Mouse (Mus musculus): Measurements from ENCODE around the gene Rbm34. TPM values are rescaled to one million over a fixed set of nuclear protein-coding genes. Genes with fewer than 3 reads are reported as not detected.

Gene Rbm34
- polyA plus RNA-seq, 1 experiment: 23.9 TPM

GRCm38 (mm10) chr8:126972102-126972501, 1.2 kb upstream of the Rbm34 start:
- TF ChIP-seq GATA1 (IDR thresholded peaks at IDR 0.05; ENCODE audit: low read length): no peak

- no peak for TF ChIP-seq GATA1 (IDR thresholded peaks at IDR 0.05; ENCODE audit: low read length)
These were observed 418 bp upstream of the Rbm34 start for GRCm38 (mm10) chr8:126971314-126971664.

GRCm38 (mm10) chr8:126969546-126969945, 1.3 kb downstream of the Rbm34 start:
- no peak for TF ChIP-seq GATA1 (IDR thresholded peaks at IDR 0.05; ENCODE audit: low read length)

DNA sequence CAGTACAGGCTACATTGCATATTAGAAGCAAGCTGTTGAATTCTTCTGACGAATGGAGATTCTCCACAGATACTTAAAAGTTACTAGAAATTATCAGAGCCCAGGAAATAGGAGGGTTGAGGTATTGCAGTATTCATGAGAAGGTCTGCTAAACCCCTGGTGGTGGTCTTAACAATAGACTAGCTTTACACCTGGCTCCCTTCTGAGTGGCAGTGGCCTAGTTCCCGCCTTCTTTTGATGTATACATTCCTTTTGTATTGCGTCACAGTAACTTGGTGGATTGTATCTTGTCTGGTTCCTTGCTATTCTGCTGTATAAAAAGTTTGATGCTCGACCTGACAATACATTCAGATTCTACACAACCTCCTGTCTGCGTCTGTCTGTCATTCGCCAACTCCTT, 2.8 kb downstream of the Rbm34 start:
- no peak for TF ChIP-seq GATA1 (IDR thresholded peaks at IDR 0.05; ENCODE audit: low read length)

DNA sequence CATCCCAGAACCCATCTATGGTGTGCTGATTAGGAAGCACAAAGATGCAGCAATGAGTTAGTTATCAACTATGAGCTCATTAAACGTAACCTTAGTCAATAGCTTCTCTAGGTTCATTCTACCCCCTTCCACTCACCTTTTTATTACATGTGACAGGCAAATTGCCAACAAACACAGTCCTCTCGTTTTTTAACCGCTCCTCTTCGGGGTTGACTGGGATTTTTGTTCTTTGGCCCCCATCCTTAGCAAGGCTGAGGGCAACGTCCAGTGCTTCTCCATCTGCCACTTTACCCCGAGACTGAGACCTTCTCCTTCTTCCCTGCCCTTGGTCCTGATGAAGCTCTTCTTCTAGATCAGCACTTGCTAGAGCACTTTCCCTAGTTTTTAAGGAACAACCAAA, 5.6 kb downstream of the Rbm34 start:
- no peak for TF ChIP-seq GATA1 (IDR thresholded peaks at IDR 0.05; ENCODE audit: low read length)

GRCm38 (mm10) chr8:126962871-126963270, 8.0 kb downstream of the Rbm34 start:
- TF ChIP-seq GATA1 (IDR thresholded peaks at IDR 0.05; ENCODE audit: low read length): no peak

DNA sequence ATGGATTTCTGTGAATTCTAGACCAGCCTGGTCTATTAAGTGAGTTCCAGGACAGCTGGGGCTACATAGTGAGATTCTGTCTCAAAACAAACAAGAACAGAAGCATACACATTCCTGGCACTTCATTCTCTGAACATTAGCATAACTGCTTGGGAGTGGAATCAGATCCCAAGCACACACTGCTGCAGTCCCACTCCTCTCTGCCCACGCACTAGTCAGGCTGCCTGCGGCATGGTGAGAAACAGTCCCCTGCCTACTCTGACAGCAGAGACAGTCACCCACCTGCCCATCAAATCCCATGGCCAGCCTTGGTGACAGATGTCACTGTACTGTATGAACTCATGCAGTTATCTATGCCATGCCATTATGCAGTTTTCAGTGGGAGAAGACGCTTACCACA, 9.4 kb downstream of the Rbm34 start:
- TF ChIP-seq GATA1 (IDR thresholded peaks at IDR 0.05; ENCODE audit: low read length): no peak

DNA sequence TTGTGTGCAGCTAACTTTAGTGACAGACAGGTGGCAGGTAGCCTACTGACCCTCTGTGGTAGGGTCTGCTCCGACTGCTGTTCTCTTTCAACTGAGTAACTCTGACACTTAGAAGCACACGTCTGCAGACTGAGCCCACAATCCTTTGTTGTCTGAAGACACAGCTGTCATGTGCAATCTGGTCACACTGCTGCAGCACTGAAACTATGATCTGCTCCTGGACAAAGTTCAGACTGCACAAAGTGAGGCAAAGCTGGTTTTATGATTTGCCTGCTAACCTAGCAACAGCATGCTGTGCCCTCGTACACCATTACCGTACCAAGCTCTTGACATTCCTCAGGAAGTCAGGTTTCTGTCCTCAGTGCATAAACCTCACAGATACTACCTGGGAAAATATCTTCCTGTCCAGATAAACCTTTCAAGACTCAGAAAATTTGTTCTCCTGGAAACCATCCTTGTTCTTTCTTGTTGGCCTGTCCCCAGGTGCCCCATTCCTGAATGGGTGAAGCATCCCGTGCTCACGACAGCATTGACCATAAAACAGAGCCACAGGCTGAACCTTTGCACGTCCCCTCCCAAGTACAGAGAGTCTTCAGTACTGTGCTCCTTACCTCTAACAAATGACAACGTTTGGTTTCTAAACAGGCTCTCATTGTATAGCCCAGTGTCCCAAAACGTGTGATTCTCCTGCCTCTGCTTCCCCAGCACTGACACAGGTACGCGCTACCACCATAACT, 18.8 kb downstream of the Rbm34 start:
- TF ChIP-seq GATA1 (IDR thresholded peaks at IDR 0.05; ENCODE audit: low read length): no peak

- no peak for TF ChIP-seq GATA1 (IDR thresholded peaks at IDR 0.05; ENCODE audit: low read length)
These were observed 21.3 kb downstream of the Rbm34 start for GRCm38 (mm10) chr8:126949527-126949926.

DNA sequence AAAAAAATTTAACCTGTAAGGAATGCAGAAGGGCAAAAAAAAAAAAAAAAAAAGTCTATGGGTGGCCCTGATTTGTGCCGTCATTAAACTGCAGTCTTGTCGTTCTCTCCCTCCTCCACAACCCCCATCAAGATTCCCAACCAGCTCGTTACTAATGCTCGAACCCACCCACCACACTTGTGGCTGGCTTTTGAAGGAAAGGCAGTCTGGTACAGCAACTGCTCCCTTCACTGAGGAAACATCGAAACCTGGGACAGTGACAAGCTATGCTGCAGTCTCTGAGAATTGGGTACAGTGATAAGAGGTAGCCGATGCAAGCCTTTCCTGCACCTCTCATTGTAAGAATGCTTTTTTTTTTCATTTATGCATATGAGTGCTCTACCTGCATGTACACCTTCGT, 24.4 kb downstream of the Rbm34 start:
- TF ChIP-seq GATA1 (IDR thresholded peaks at IDR 0.05; ENCODE audit: low read length): no peak

GRCm38 (mm10) chr8:126945730-126946163, 25.1 kb downstream of the Rbm34 start, which contains the start of gene Tomm20:
Tomm20 (minus strand) TSS chr8:126945844.
- TF ChIP-seq GATA1 (IDR thresholded peaks at IDR 0.05; ENCODE audit: low read length): no peak

DNA sequence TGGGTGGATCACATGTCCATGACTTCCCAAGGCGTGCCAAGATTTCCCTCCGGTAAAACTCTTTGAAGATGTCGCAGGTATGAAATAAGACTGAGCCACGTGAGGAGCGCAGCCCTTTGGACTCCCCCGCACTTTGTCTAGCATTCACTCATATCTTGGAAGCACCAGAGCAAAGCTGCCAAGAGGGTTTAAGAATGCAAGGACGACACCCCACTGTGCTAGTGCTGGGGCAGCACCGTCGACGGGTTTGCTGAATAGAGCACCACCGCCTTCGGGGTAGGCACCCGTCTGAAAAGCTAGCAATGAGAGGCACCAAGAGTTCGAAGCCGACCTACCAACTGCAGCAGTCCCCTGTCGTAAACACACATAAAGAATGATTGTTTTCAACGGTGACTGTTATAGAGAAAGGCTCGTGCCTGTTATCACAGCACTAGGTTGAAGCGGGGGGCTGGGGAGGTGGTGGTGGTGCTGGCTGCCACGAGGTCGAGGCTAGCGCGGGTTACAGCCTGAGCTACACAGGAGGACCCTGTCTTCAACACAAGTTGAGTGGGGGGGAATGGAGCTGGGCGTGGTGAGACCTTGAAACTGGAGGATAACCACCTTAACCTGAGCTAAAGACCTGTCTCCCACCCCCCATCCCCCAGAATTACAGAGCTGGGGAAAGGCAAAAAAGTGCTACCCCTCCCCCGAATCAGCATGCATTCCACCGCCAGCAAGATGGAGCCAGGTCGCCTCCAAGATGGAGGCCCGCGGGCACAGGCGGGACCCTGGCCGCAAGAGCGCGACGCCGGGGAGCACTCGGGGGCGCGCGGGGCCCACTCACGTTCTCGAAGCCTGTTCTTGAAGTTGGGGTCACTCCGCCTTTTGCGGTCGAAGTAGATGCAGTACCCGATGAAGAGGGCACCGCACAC, 25.8 kb downstream of the Rbm34 start:
- no peak for TF ChIP-seq GATA1 (IDR thresholded peaks at IDR 0.05; ENCODE audit: low read length)

DNA sequence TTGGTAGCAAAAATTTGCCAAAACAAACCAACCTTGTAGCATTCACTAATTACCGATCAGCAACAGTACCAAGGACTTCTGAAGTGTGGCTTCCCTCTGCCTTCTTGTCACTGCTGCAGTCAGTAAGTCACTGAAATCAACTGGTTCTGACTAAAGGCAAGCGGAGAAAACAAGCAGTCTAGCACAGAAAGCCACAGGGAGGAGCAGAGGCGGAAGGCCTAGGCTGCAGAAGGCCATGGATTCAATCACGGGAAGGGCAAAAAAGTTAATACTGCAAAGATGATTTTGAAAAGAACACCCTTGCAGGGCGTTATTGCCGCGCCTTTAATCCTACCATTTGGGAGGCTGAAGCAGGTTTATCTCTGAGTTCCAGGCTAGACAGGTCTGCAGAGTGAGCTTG, 27.3 kb downstream of the Rbm34 start:
- no peak for TF ChIP-seq GATA1 (IDR thresholded peaks at IDR 0.05; ENCODE audit: low read length)

DNA sequence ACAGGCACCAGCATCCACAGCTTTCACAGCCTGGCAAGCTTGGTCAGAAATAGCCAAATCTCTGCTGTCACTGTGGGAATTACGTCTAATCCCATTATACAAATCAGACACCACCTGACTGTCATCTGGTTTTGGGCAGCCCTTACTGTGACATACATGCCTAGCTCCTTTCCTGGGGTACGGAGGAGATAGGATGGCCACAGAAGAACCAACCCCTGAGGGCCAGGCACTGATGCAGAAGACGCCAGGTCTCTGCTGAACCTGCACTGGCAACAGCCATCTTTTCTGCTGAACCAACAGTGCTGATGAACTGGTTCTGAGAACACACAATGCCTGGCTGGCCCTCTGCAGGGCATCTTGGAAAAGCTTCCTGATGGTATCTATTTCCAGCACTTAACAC, 33.5 kb downstream of the Rbm34 start:
- no peak for TF ChIP-seq GATA1 (IDR thresholded peaks at IDR 0.05; ENCODE audit: low read length)

- TF ChIP-seq GATA1 (IDR thresholded peaks at IDR 0.05; ENCODE audit: low read length): no peak
These were observed 34.9 kb downstream of the Rbm34 start for GRCm38 (mm10) chr8:126935932-126936331.

DNA sequence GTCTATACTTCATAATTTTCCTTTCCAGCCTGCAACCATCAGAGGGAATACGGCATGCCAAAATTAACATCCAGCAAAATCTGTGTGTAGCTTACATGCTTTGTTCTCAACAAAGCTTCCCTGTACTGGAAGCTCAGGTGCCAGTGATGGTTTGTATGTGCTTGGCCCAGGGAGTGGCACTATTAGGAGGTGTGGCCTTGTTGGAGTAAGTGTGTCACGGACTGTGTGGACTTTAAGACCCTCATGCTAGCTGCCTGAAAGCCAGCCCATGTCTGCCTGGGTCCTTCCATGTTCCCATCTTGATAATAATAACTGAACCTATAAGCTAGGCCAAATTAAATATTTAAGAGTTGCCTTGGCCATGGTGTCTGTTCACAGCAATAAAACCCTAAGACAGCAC, 35.5 kb downstream of the Rbm34 start:
- no peak for TF ChIP-seq GATA1 (IDR thresholded peaks at IDR 0.05; ENCODE audit: low read length)

GRCm38 (mm10) chr8:126932656-126933055, 38.2 kb downstream of the Rbm34 start:
- TF ChIP-seq GATA1 (IDR thresholded peaks at IDR 0.05; ENCODE audit: low read length): no peak

Data from G1E-ER4 (cell line).